Mouse (Mus musculus) liver, embryonic 15.5 days (tissue): ENCODE results near the gene Hapln2. TPM values are rescaled to one million over a fixed set of nuclear protein-coding genes. Genes with fewer than 3 reads are reported as not detected.

ENCODE experiments used
- ATAC-seq: fragments of 200-750 bp; cut with Nextera tagmentation; 2 replicates; pipeline ENCODE4 v1.8.0; 2017; ENCODE audit warnings: moderate number of reproducible peaks, mild to moderate bottlenecking, moderate library complexity; ENCODE audit not compliant: insufficient read depth
- H3K27ac ChIP-seq: fragments of 300-500 bp; sonication (generic); replicated peaks from 2 replicates; pipeline ENCODE4 v1.5.1; 2015; ENCODE audit warnings: mild to moderate bottlenecking, inconsistent platforms
- H3K27me3 ChIP-seq: fragments of 300-500 bp; sonication (generic); 2 replicates; pipeline ENCODE4 v1.6.1; 2015; ENCODE audit warnings: mild to moderate bottlenecking, inconsistent platforms
- H3K36me3 ChIP-seq: fragments of 300-500 bp; sonication (generic); replicated peaks from 2 replicates; pipeline ENCODE4 v1.6.1; 2015; ENCODE audit warnings: moderate library complexity, mild to moderate bottlenecking, inconsistent platforms
- H3K4me1 ChIP-seq: fragments of 300-500 bp; sonication (generic); replicated peaks from 2 replicates; pipeline ENCODE4 v1.6.1; 2015; ENCODE audit warnings: inconsistent platforms
- H3K4me2 ChIP-seq: fragments of 300-500 bp; sonication (generic); 2 replicates; pipeline ENCODE4 v1.6.1; 2015; ENCODE audit warnings: moderate library complexity, mild to moderate bottlenecking, inconsistent platforms
- H3K4me3 ChIP-seq: fragments of 300-500 bp; sonication (generic); replicated peaks from 2 replicates; pipeline ENCODE4 v1.5.1; 2015; ENCODE audit warnings: mild to moderate bottlenecking, inconsistent platforms
- H3K9ac ChIP-seq: fragments of 300-500 bp; sonication (generic); 2 replicates; pipeline ENCODE4 v1.6.1; 2015; ENCODE audit warnings: moderate library complexity, mild to moderate bottlenecking, inconsistent platforms
- H3K9me3 ChIP-seq: fragments of 300-500 bp; sonication (generic); replicated peaks from 2 replicates; pipeline ENCODE4 v1.6.1; 2016; ENCODE audit warnings: inconsistent platforms
- WGBS: fragments of 180-500 bp; shearing (Covaris S2); methylation state at CpG from one replicate; pipeline ENCODE4 v1.1.7; 2015; ENCODE audit warnings: mixed read lengths; ENCODE audit not compliant: insufficient replicate concordance; 5-methylcytosine and 5-hydroxymethylcytosine counted together
- polyA plus RNA-seq: library from polyadenylated mRNA; unstranded; fragments of >200 nt; fragmentation: Nextera tagmentation; extraction: Ambion mirVana; gene quantifications from 2 replicates; pipeline ENCODE4 v1.2.1, GENCODE M21; 2015

Gene Hapln2
- polyA plus RNA-seq, 1 experiment from 2014 or later = not detected

GRCm38 (mm10) chr3:88002291-88002976 lies 24.9 kb downstream of the Hapln2 start:
- no peaks in the 10 kb centered on the region for H3K4me1 ChIP-seq
- no peak overlapping the region for H3K4me3 ChIP-seq
- H3K4me2 ChIP-seq = no peak overlapping the region
- no peaks in the 10 kb centered on the region for H3K9me3 ChIP-seq
- 5% methylated on average over 17 of the region's 17 CpGs for WGBS
- ATAC-seq = no peak
- no peaks in the 10 kb centered on the region for H3K36me3 ChIP-seq
- H3K27ac ChIP-seq = no peak overlapping the region
- H3K9ac ChIP-seq = no peak overlapping the region
- H3K27me3 ChIP-seq = peaks cover 79% of the 10 kb centered on the region

DNA sequence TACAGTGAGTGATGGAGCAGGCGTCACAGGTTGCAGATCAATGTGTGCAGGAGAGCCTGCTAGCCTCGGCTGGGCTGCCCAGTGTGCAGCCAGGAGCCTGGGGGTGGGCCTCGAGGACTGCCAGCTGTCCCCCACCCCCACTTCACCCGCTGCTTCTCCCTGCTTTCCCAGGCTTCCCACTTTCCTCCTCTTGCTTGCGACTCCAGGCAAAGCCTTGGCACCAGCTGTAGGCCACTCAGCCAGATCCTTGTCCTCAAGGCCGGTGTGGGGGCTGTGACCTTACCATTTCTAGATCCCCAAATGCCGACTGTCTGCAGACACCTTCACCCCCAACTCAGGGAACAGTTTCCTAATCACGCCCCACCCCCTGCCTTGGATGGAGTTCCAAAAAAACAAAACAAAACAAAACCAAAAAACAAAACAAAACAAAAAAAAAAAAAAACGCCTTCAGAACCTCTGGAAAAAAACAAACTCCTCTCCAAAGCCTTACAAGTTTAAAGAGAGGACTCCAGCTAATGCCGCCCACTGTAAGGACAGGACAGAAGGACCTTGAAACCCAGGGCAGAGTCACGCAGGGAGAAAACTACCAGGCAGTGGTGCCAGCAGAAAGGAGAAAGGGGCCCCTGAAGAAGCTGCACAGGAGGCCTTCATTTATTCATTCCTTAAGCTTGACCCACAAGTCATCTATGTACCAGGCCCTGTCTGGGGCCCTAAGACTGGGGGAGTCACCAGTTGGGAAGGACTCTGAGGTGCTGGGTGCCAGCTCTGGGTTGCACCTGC lies 26.4 kb downstream of the Hapln2 start:
- Histone ChIP-seq H3K27me3 (peaks cover 89% of the 10 kb centered on the region), H3K4me3 (no peak overlapping the region), H3K4me2 (no peak overlapping the region), H3K27ac (no peak overlapping the region), H3K9ac (no peak overlapping the region), H3K36me3 (no peaks in the 10 kb centered on the region), H3K9me3 (no peaks in the 10 kb centered on the region), H3K4me1 (no peaks in the 10 kb centered on the region)
- no peak for ATAC-seq
- 10% methylated on average over 11 of the region's 11 CpGs for WGBS

DNA sequence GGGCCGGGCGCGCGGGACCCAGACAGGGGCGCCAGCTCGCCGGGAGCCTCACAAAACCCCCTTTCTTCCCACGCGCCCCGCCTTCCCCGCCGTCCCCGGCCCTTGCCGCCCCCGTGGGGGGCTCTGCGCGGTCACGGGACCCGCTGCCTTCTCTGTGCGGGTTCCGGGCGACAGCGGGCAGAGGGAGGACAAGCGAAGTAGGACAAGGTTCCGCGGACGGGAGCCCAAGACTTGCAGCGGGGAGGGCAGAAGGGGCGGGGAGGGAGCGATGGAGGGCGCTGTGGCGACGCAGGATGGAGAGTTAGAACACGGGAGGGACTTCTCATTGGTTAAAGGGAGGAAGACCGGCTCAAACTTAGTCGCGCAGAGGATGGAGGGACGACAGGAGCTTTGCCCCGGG lies 27.2 kb downstream of the Hapln2 start, which contains the start of gene Bcan:
Bcan (minus strand) TSS at position 50 of the 400 bp plus-strand sequence.
- Histone ChIP-seq H3K4me3 (no peak within 1 kb of the TSS), H3K9me3 (no peaks in the 10 kb centered on the region), H3K9ac (no peak within 1 kb of the TSS), H3K4me1 (no peaks in the 10 kb centered on the region), H3K36me3 (no peaks in the 10 kb centered on the region), H3K27me3 (peaks cover 98% of the 10 kb centered on the region), H3K27ac (no peak within 1 kb of the TSS), H3K4me2 (peak within 1 kb of the TSS; percentile 25; the same call in 1 of the 2 replicates)
- ATAC-seq = no peak
- WGBS = under 1% methylated on average over 39 of the region's 39 CpGs

GRCm38 (mm10) chr3:87999243-87999895 lies 28.0 kb downstream of the Hapln2 start:
- Histone ChIP-seq H3K27ac (no peak overlapping the region), H3K4me3 (no peak overlapping the region), H3K27me3 (peaks cover 99% of the 10 kb centered on the region), H3K4me2 (no peak overlapping the region), H3K9ac (no peak overlapping the region), H3K36me3 (no peaks in the 10 kb centered on the region), H3K4me1 (no peaks in the 10 kb centered on the region), H3K9me3 (no peaks in the 10 kb centered on the region)
- no peak for ATAC-seq
- 2% methylated on average over 38 of the region's 38 CpGs for WGBS

DNA sequence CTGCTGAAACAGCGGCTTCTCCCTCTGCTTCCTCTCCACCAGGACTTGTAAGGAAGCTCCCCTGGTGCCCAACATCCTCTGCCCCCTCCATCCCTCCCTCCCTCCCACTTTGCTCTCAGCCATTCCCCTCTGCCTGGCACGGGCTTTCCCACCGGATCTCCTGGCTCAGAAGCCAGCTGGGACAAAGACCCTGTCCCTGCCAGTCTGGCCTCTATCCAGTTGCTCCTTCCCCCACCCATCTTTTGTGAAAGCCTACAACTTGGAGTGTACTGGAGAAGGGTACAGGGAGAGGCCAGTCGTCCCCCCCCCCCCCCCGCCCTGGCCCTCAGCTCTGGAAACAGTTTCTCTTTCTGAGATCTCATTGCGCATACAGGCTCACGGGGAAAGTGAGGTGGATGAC lies 28.6 kb downstream of the Hapln2 start:
- Histone ChIP-seq H3K4me3 (no peak overlapping the region), H3K36me3 (no peaks in the 10 kb centered on the region), H3K4me2 (no peak overlapping the region), H3K9ac (no peak overlapping the region), H3K27ac (no peak overlapping the region), H3K9me3 (no peaks in the 10 kb centered on the region), H3K27me3 (peaks cover 99% of the 10 kb centered on the region), H3K4me1 (no peaks in the 10 kb centered on the region)
- no peak for ATAC-seq
- WGBS = 5% methylated on average over 7 of the region's 7 CpGs

GRCm38 (mm10) chr3:87996971-87997614 lies 30.3 kb downstream of the Hapln2 start:
- H3K4me3 ChIP-seq = peak overlapping the region; percentile 15; the same call in 1 of the 2 replicates
- no peak for ATAC-seq
- no peak overlapping the region for H3K27ac ChIP-seq
- no peak overlapping the region for H3K9ac ChIP-seq
- H3K27me3 ChIP-seq = peaks cover 100% of the 10 kb centered on the region
- H3K4me1 ChIP-seq = 0 out of 2 replicates have a peak, but pooled peaks cover 5% of the 10 kb centered on the region
- H3K9me3 ChIP-seq = no peaks in the 10 kb centered on the region
- 1% methylated on average over 49 of the region's 49 CpGs for WGBS
- peak overlapping the region; percentile 25 for H3K4me2 ChIP-seq
- H3K36me3 ChIP-seq = no peaks in the 10 kb centered on the region

DNA sequence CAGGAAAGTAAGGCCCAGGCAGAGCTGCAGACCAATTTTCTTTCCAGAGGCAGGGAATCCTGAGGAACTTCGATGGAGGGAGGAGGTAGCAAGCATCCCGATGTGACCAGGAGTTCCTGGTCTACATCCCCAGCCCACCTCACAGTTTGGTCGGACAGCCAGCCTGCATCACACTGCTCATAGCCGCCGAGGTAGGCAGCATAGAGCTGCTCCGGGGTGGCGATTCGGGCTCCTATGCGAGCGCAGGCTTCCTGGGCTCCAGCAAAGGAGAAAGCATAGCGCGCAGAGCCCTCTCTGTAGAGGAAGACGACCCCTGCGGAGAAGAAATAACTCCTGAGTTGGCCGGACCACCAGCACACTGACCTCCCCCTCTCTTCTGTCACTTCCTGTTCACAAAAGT lies 31.0 kb downstream of the Hapln2 start:
- Histone ChIP-seq H3K4me1 (0 out of 2 replicates have a peak, but pooled peaks cover 5% of the 10 kb centered on the region), H3K9ac (no peak overlapping the region), H3K27ac (no peak overlapping the region), H3K4me2 (no peak overlapping the region), H3K9me3 (no peaks in the 10 kb centered on the region), H3K36me3 (no peaks in the 10 kb centered on the region), H3K27me3 (peaks cover 100% of the 10 kb centered on the region), H3K4me3 (no peak overlapping the region)
- 3% methylated on average over 15 of the region's 15 CpGs for WGBS
- no peak for ATAC-seq

DNA sequence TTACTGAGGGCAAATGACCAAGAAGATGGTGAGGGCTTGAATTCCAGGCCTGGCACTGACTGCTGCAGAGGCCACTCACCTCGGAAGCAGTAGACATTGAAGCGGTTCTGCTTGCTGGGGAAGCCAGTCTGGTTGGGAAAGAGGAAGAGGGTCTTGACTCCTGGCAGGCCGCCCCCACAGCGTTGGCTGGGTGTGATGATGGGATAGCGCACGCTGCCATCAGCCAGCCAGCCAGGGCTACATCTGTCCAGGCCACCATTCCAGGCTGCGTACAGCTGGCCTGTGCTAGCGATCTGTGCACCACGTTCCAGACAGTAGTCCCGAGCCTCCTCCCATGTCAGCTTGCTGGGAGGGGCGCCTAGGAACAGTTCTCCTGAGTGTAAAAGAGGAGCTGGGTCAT lies 32.1 kb downstream of the Hapln2 start:
- Histone ChIP-seq H3K36me3 (no peaks in the 10 kb centered on the region), H3K27me3 (peaks cover 99% of the 10 kb centered on the region), H3K4me3 (no peak overlapping the region), H3K4me2 (no peak overlapping the region), H3K4me1 (0 out of 2 replicates have a peak, but pooled peaks cover 5% of the 10 kb centered on the region), H3K27ac (no peak overlapping the region), H3K9me3 (no peaks in the 10 kb centered on the region), H3K9ac (no peak overlapping the region)
- 22% methylated on average over 11 of the region's 11 CpGs for WGBS
- no peak for ATAC-seq

- WGBS = under 1% methylated on average over 6 of the region's 6 CpGs
- H3K9me3 ChIP-seq = no peaks in the 10 kb centered on the region
- no peak overlapping the region for H3K27ac ChIP-seq
- no peak overlapping the region for H3K9ac ChIP-seq
- H3K4me2 ChIP-seq = no peak overlapping the region
- no peaks in the 10 kb centered on the region for H3K36me3 ChIP-seq
- H3K27me3 ChIP-seq = peaks cover 99% of the 10 kb centered on the region
- H3K4me1 ChIP-seq = peaks cover 6% of the 10 kb centered on the region; the same call in 1 of the 2 replicates
- H3K4me3 ChIP-seq = no peak overlapping the region
- ATAC-seq = no peak
Measured at GRCm38 (mm10) chr3:87993436-87993835, 33.9 kb downstream of the Hapln2 start.

GRCm38 (mm10) chr3:87989935-87990334 lies 37.4 kb downstream of the Hapln2 start:
- no peak for ATAC-seq
- Histone ChIP-seq H3K36me3 (no peaks in the 10 kb centered on the region), H3K4me2 (no peak overlapping the region), H3K9me3 (no peaks in the 10 kb centered on the region), H3K27me3 (peaks cover 95% of the 10 kb centered on the region), H3K4me1 (peaks cover 33% of the 10 kb centered on the region), H3K4me3 (no peak overlapping the region), H3K27ac (no peak overlapping the region), H3K9ac (no peak overlapping the region)
- 18% methylated on average over 10 of the region's 10 CpGs for WGBS
